ENCODE assay signal across 10 mouse cellular contexts in the genomic region with DNA sequence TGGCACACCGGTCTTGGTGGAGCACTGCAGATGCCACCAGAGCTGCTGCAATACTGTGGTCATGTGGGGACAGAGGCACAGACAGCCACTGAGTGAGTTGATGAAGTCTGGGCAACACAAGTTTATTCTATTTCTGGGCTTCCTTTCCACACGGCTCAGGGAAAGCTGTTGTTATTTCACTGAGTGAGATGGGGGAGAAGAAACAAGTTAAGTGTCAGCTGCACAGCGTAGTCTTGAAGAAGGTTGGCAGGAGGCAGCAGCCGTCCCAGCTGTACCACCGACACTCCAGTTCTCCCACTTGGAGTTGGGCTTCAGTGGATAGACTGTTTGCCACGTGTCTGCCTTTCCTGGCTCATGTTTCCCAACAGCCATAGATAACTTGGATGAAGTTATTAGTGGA.
DNase-seq lines count a peak whose midpoint lies in the region; ATAC-seq lines count a peak whose summit lies in the region.
"Had no signal": no experiment of that assay in that cellular context is flagged by ENCODE, and none has a peak within 500 bp of the region (broad histone marks: within the 10 kb centered on the region; RNA-seq: fewer than 3 reads in every experiment).

No protein-coding gene starts in this region.

- peak; percentile 60 for DNase-seq in layer of hippocampus, adult 11-12 months (ENCODE audit: low spot score)
- DNase-seq in layer of hippocampus, postnatal 25 days (ENCODE audit: extremely low spot score in 1 of 2, low spot score in 1 of 2): no peak
- DNase-seq in layer of hippocampus, adult 9-11 months: peak; percentile 82
- DNase-seq in right cerebral cortex, postnatal 14 days: peak; percentile 50
- DNase-seq in gastrocnemius, postnatal 14 days: no peak
- no peak for DNase-seq in kidney, postnatal 14 days
- DNase-seq: cerebellum, adult 11-12 months; thymus, postnatal 14 days had no signal

- peak; percentile 87 for ATAC-seq in frontal cortex, adult (ENCODE audit: low TSS enrichment)
- ATAC-seq: activated CD4-positive, CD25-positive, alpha-beta regulatory T cell, adult 4 months had no signal

- intact Hi-C loops in gastrocnemius, postnatal 14 days (cut with DNase I; ENCODE audit: low total_unique reads): no loop called here

Comparison
In these comparisons a context has a peak if more than half of its experiments do, and no peak if none do; other contexts are left out.
1. DNase-seq: peak in layer of hippocampus, adult 11-12 months (single experiment), layer of hippocampus, adult 9-11 months (single experiment) and right cerebral cortex, postnatal 14 days (single experiment); none in layer of hippocampus, postnatal 25 days (0 of 2), gastrocnemius, postnatal 14 days (single experiment) and kidney, postnatal 14 days (single experiment).